Comparison of ENCODE assay signal across 12 mouse cellular contexts in the genomic region with DNA sequence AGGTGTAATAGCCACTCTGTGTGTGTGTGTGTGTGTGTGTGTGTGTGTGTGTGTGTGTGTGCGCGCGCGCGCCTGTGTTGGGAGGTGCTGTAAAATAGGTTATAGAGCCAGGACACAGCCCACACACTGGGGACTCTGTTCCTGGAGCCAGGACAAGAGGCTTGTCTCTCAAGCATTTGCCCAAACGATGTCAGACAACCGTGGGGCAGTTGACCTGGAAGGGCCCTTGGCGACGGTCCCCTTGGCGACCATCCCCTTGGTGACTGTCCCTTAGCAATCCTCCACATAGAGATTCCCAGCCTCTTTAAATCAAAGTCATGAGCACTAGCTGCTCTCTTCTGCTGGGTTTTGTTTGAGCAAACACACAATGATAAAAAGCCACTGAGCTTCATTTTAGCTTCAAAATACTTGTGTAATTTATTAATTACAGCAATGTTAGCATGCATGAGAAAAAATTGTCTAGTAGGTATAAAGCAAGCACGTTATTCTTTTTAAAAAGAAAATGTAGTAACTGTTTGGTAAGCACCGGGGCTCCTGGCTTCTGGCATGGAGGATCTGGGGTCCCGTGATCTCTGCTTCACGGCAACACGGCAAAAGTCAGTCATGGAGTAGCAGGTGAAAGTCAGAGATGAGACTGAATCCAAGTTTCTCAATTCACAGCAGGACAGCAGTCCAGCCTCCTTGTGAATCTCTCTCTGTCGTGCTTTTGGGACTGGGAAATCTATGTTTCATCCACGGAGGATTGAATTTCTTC. TPM values are rescaled to one million over a fixed set of nuclear protein-coding genes. Genes with fewer than 3 reads are reported as not detected.
DNase-seq lines count a peak whose midpoint lies in the region; ATAC-seq lines count a peak whose summit lies in the region.
"Had no signal": no experiment of that assay in that cellular context is flagged by ENCODE, and none has a peak within 500 bp of the region (broad histone marks: within the 10 kb centered on the region; RNA-seq: fewer than 3 reads in every experiment).

No protein-coding gene starts in this region.

- H3K9ac ChIP-seq in forebrain, embryonic 12.5 days = 0 out of 2 replicates have a peak overlapping the region, but pooled peaks have one; percentile 80
- H3K9ac ChIP-seq in midbrain, embryonic 11.5 days (ENCODE audit: low read length) = peak overlapping the region; percentile 34
- H3K9ac ChIP-seq: liver, embryonic 12.5 days had no signal

- peak overlapping the region; percentile 31 for H3K27ac ChIP-seq in forebrain, embryonic 12.5 days
- H3K27ac ChIP-seq in midbrain, embryonic 11.5 days (ENCODE audit: low read depth, low read length) = peak overlapping the region; percentile 40; the same call in 1 of the 2 replicates
- H3K27ac ChIP-seq: liver, embryonic 12.5 days; macrophage had no signal

- ATAC-seq in forebrain, embryonic 12.5 days (ENCODE audit: low FRiP score) = peak; percentile 12; the same call in 1 of the 2 replicates
- peak; percentile 40 for ATAC-seq in midbrain, embryonic 11.5 days (ENCODE audit: low FRiP score)
- ATAC-seq: liver, embryonic 12.5 days had no signal

- H3K36me3 ChIP-seq in forebrain, embryonic 12.5 days (replicated peaks) = 0 out of 2 replicates have a peak, but pooled peaks cover 5% of the 10 kb centered on the region
- H3K36me3 ChIP-seq in midbrain, embryonic 11.5 days (ENCODE audit: control insufficient read depth, insufficient read depth, low read length) = no peaks in the 10 kb centered on the region
- H3K36me3 ChIP-seq: liver, embryonic 12.5 days had no signal

- peak; percentile 80 to 82 for DNase-seq in right cerebral cortex, postnatal 10 days (ENCODE audit: low spot score in 2 of 2)
- no peak for DNase-seq in right cerebral cortex, postnatal 36 days (ENCODE audit: low spot score in 2 of 2)
- DNase-seq in midbrain, embryonic 11.5 days (ENCODE audit: low spot score, missing footprints) = peak; percentile 97
- DNase-seq in right cerebral cortex, postnatal 4 days = peak; percentile 53
- DNase-seq in adrenal gland, adult 8-10 months = no peak
- DNase-seq in adrenal gland, adult (ENCODE audit: inconsistent age in 2 of 2, low spot score in 1 of 2) = no peak
- DNase-seq: adrenal gland, postnatal 14 days; gastrocnemius, postnatal 36 days; thymus, postnatal 14 days had no signal

- H3K4me2 ChIP-seq in forebrain, embryonic 12.5 days = peak overlapping the region; percentile 91
- peak overlapping the region; percentile 90 for H3K4me2 ChIP-seq in midbrain, embryonic 11.5 days
- H3K4me2 ChIP-seq: liver, embryonic 12.5 days had no signal

- WGBS in forebrain, embryonic 12.5 days = 39% methylated on average over 17 of the region's 17 CpGs
- WGBS in midbrain, embryonic 11.5 days = 13% methylated on average over 17 of the region's 17 CpGs

- H3K4me1 ChIP-seq in forebrain, embryonic 12.5 days = peaks cover 49% of the 10 kb centered on the region
- H3K4me1 ChIP-seq in midbrain, embryonic 11.5 days (ENCODE audit: control insufficient read depth, insufficient read depth, low read length) = peaks cover 27% of the 10 kb centered on the region

- H3K4me3 ChIP-seq in forebrain, embryonic 12.5 days (replicated peaks) = peak overlapping the region; percentile 67
- H3K4me3 ChIP-seq in midbrain, embryonic 11.5 days (ENCODE audit: low read depth, low read length) = peak overlapping the region; percentile 63
- H3K4me3 ChIP-seq: liver, embryonic 12.5 days had no signal

- peaks cover 9% of the 10 kb centered on the region; the same call in 1 of the 2 replicates for H3K9me3 ChIP-seq in forebrain, embryonic 12.5 days
- no peaks in the 10 kb centered on the region; the same call in 1 of the 2 replicates for H3K9me3 ChIP-seq in midbrain, embryonic 11.5 days (ENCODE audit: control insufficient read depth, low read length)

- H3K27me3 ChIP-seq in forebrain, embryonic 12.5 days = peaks cover 22% of the 10 kb centered on the region; the same call in 1 of the 2 replicates
- H3K27me3 ChIP-seq in midbrain, embryonic 11.5 days (ENCODE audit: control insufficient read depth, insufficient read depth, low read length) = no peaks in the 10 kb centered on the region

RNA-seq across cellular contexts. Expression of a gene that starts 3.0 kb away (rescaled TPM):
- polyA plus RNA-seq in forebrain, embryonic 12.5 days (2016; fragmentation: Nextera tagmentation; extraction: Ambion mirVana) = 27.2 and 31.6 TPM in 2 replicates
- 37.3 and 38.2 TPM in 2 replicates for polyA plus RNA-seq in midbrain, embryonic 11.5 days (2014; fragmentation: Nextera tagmentation; extraction: Ambion mirVana)
- 10 to 100 TPM in 2 of 4 experiments, 1 to 10 TPM in 2; 2.3 to 11.7 (median 6.8) TPM for total RNA-seq in adrenal gland, adult 8-10 months (2022)

Comparison
In these comparisons a context has a peak if more than half of its experiments do, and no peak if none do; other contexts are left out.
1. DNase-seq: peak in right cerebral cortex, postnatal 10 days (2 of 2), midbrain, embryonic 11.5 days (single experiment) and right cerebral cortex, postnatal 4 days (single experiment); none in right cerebral cortex, postnatal 36 days (0 of 2), adrenal gland, adult 8-10 months (single experiment) and adrenal gland, adult (0 of 2).